Mouse (Mus musculus) forebrain, embryonic 14.5 days (tissue): ENCODE data around the gene Nfatc2. TPM values are rescaled to one million over a fixed set of nuclear protein-coding genes. Genes with fewer than 3 reads are reported as not detected.

ENCODE experiments used
- ATAC-seq: fragments of 200-750 bp; cut with Nextera tagmentation; 2 replicates; pipeline ENCODE4 v1.8.0; 2017; ENCODE audit warnings: mild to moderate bottlenecking, moderate library complexity
- DNase-seq: peaks from one replicate; pipeline ENCODE4 v3.0.0-alpha.2; 2015; ENCODE audit warnings: low spot score
- H3K27ac ChIP-seq: fragments of 300-500 bp; sonication (generic); 2 replicates; pipeline ENCODE4 v1.5.1; 2014; ENCODE audit warnings: low read depth, mild to moderate bottlenecking, control low read depth, low read length, moderate library complexity
- H3K27me3 ChIP-seq: fragments of 300-500 bp; sonication (generic); replicated peaks from 2 replicates; pipeline ENCODE4 v1.6.1; 2014; ENCODE audit warnings: low read length, control low read depth, mixed read lengths; ENCODE audit not compliant: control insufficient read depth, insufficient read depth
- H3K36me3 ChIP-seq: fragments of 300-500 bp; sonication (generic); 2 replicates; pipeline ENCODE4 v1.6.1; 2014; ENCODE audit warnings: low read length, control low read depth; ENCODE audit not compliant: control insufficient read depth, insufficient read depth
- H3K4me1 ChIP-seq: fragments of 300-500 bp; sonication (generic); 2 replicates; pipeline ENCODE4 v1.6.1; 2014; ENCODE audit warnings: antibody characterized with exemption, low read length, control low read depth; ENCODE audit not compliant: control insufficient read depth, insufficient read depth
- H3K4me2 ChIP-seq: fragments of 300-500 bp; sonication (generic); 2 replicates; pipeline ENCODE4 v1.6.1; 2014; ENCODE audit warnings: mild to moderate bottlenecking, control low read depth, low read length
- H3K4me3 ChIP-seq: fragments of 300-500 bp; sonication (generic); 2 replicates; pipeline ENCODE4 v1.5.1; 2014; ENCODE audit warnings: low read depth, low read length, control low read depth
- H3K9ac ChIP-seq: fragments of 300-500 bp; sonication (generic); 2 replicates; pipeline ENCODE4 v1.6.1; 2014; ENCODE audit warnings: mild to moderate bottlenecking, low read length, control low read depth, moderate library complexity
- H3K9me3 ChIP-seq: fragments of 300-500 bp; sonication (generic); replicated peaks from 2 replicates; pipeline ENCODE4 v1.6.1; 2016; ENCODE audit warnings: low read length, control low read depth, mixed read lengths; ENCODE audit not compliant: control insufficient read depth
- WGBS: fragments of 180-500 bp; shearing (Covaris S2); extraction: QIAGEN DNeasy Blood & Tissue Kit; methylation state at CpG from one replicate; pipeline ENCODE4 v1.1.7; 2014; 5-methylcytosine and 5-hydroxymethylcytosine counted together
- polyA plus RNA-seq: library from polyadenylated mRNA; unstranded; fragments of >200 nt; fragmentation: Nextera tagmentation; extraction: Ambion mirVana; gene quantifications from 2 replicates; pipeline ENCODE4 v1.2.1, GENCODE M21; 2014

Nfatc2 gene
- polyA plus RNA-seq, 1 experiment from 2014 or later: 1.2 TPM

GRCm38 (mm10) chr2:168541223-168541622 is 60.2 kb downstream of the Nfatc2 start:
- no peak overlapping the region for H3K27ac ChIP-seq
- H3K4me3 ChIP-seq: no peak overlapping the region
- no peak overlapping the region for H3K4me2 ChIP-seq
- ATAC-seq (no peak), DNase-seq (no peak)
- H3K9me3 ChIP-seq: no peaks in the 10 kb centered on the region
- H3K36me3 ChIP-seq: no peaks in the 10 kb centered on the region
- no peak overlapping the region for H3K9ac ChIP-seq
- 77% methylated on average over 7 of the region's 7 CpGs for WGBS
- no peaks in the 10 kb centered on the region for H3K27me3 ChIP-seq
- peaks cover 9% of the 10 kb centered on the region for H3K4me1 ChIP-seq

- no peaks in the 10 kb centered on the region for H3K27me3 ChIP-seq
- H3K4me1 ChIP-seq: peaks cover 8% of the 10 kb centered on the region
- ATAC-seq (no peak), DNase-seq (no peak)
- no peaks in the 10 kb centered on the region for H3K36me3 ChIP-seq
- H3K9me3 ChIP-seq: no peaks in the 10 kb centered on the region
- no peak overlapping the region for H3K4me3 ChIP-seq
- 72% methylated on average over 15 of the region's 15 CpGs for WGBS
- no peak overlapping the region; the same call in 1 of the 2 replicates for H3K27ac ChIP-seq
- no peak overlapping the region for H3K4me2 ChIP-seq
- no peak overlapping the region for H3K9ac ChIP-seq
Observed at GRCm38 (mm10) chr2:168539594-168540222, 61.7 kb downstream of the Nfatc2 start.

GRCm38 (mm10) chr2:168539026-168539425 is 62.4 kb downstream of the Nfatc2 start:
- Histone ChIP-seq H3K9me3 (no peaks in the 10 kb centered on the region), H3K4me3 (no peak overlapping the region), H3K4me2 (no peak overlapping the region), H3K27me3 (no peaks in the 10 kb centered on the region), H3K27ac (no peak overlapping the region), H3K9ac (no peak overlapping the region), H3K36me3 (no peaks in the 10 kb centered on the region), H3K4me1 (peaks cover 2% of the 10 kb centered on the region)
- WGBS: 93% methylated on average over 6 of the region's 6 CpGs
- ATAC-seq (no peak), DNase-seq (no peak)

GRCm38 (mm10) chr2:168532061-168532833 is 69.2 kb downstream of the Nfatc2 start:
- Histone ChIP-seq H3K27ac (no peak overlapping the region), H3K9ac (no peak overlapping the region), H3K4me1 (no peaks in the 10 kb centered on the region), H3K27me3 (no peaks in the 10 kb centered on the region), H3K36me3 (no peaks in the 10 kb centered on the region), H3K4me2 (no peak overlapping the region), H3K9me3 (no peaks in the 10 kb centered on the region), H3K4me3 (no peak overlapping the region)
- no peak for ATAC-seq
- DNase-seq: no peak
- 72% methylated on average over 15 of the region's 15 CpGs for WGBS

DNA sequence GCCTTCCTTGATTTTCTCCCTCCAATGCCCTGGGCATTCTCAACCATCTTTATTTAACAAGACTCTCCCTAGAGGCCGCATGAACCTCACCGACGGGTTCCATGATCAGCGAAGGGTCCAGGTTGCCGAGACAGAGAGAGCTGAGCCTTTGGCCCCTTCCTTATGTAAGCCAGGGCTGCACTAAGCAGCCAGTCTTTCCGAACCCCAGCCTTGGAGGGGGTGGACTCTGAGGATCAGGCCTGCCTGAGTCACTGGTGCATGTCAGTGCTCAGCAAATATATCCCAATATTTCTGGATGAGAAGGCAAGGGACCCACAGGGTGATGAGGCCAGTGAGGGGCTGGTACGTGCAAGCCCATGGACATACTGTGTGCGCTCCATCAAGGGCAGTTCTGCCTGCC is 72.9 kb downstream of the Nfatc2 start:
- WGBS: 78% methylated on average over 8 of the region's 8 CpGs
- Histone ChIP-seq H3K4me3 (no peak overlapping the region), H3K9ac (no peak overlapping the region), H3K27ac (no peak overlapping the region), H3K27me3 (no peaks in the 10 kb centered on the region), H3K36me3 (no peaks in the 10 kb centered on the region), H3K4me2 (no peak overlapping the region), H3K4me1 (peaks cover 11% of the 10 kb centered on the region), H3K9me3 (no peaks in the 10 kb centered on the region)
- DNase-seq (no peak), ATAC-seq (no peak)

- Histone ChIP-seq H3K27ac (no peak overlapping the region), H3K4me1 (peaks cover 11% of the 10 kb centered on the region), H3K4me2 (no peak overlapping the region), H3K27me3 (no peaks in the 10 kb centered on the region), H3K9me3 (no peaks in the 10 kb centered on the region), H3K9ac (no peak overlapping the region), H3K36me3 (no peaks in the 10 kb centered on the region), H3K4me3 (no peak overlapping the region)
- DNase-seq: no peak
- no peak for ATAC-seq
- WGBS: 88% methylated on average over 10 of the region's 10 CpGs
Observed at GRCm38 (mm10) chr2:168527430-168527792, 74.0 kb downstream of the Nfatc2 start.

GRCm38 (mm10) chr2:168526547-168527429 is 74.7 kb downstream of the Nfatc2 start:
- H3K4me3 ChIP-seq: no peak overlapping the region
- DNase-seq (no peak), ATAC-seq (no peak)
- H3K9me3 ChIP-seq: no peaks in the 10 kb centered on the region
- no peak overlapping the region for H3K27ac ChIP-seq
- H3K36me3 ChIP-seq: no peaks in the 10 kb centered on the region
- H3K4me2 ChIP-seq: no peak overlapping the region
- peaks cover 11% of the 10 kb centered on the region for H3K4me1 ChIP-seq
- WGBS: 77% methylated on average over 18 of the region's 18 CpGs
- no peaks in the 10 kb centered on the region for H3K27me3 ChIP-seq
- no peak overlapping the region for H3K9ac ChIP-seq

DNA sequence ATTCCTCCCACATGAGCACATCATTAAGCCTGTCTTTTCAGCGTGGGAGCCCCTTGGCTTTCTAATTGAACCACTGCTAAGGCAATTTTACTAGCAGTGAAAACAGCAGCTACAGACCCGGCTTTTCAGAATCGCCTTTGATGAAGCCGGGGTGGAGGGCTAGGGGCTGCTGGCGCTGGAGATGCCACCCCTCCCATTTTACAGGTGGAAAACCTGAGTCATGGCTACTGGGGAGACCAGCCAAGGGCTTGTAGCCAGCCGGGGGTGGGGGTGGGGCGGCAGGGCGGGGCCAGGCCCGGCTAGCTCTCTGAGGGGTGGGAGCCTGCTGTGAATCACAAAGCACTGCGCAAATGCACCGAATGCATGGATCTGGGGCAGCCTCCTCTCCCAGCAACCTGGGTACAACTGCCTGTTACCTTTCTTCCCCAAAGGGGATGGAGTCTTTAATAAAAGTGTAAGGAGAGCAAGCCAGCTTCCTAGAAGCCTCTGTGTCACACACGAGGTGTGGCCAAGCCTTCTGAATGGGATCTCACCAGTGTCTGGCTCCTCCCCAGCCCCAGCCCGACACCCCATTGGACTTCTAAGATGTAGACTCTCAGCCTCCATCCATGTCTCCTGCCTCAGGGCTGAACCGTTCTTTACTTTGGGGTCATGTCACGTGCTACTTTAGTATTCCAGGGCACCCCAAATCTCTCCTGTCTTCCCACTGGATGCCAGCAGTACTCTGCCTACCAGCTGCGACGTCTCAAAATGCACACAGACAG is 75.9 kb downstream of the Nfatc2 start:
- Histone ChIP-seq H3K9me3 (no peaks in the 10 kb centered on the region), H3K36me3 (no peaks in the 10 kb centered on the region), H3K4me1 (peaks cover 11% of the 10 kb centered on the region), H3K9ac (peak overlapping the region; percentile 35), H3K4me3 (0 out of 2 replicates have a peak overlapping the region, but pooled peaks have one; percentile 5), H3K4me2 (peak overlapping the region; percentile 50), H3K27me3 (no peaks in the 10 kb centered on the region), H3K27ac (peak overlapping the region; percentile 82)
- DNase-seq (peak; percentile 69), ATAC-seq (peak; percentile 66)
- WGBS: 6% methylated on average over 17 of the region's 17 CpGs
